Mouse (Mus musculus): ENCODE results near the gene Sema4c.

- no peak for TF ChIP-seq BHLHE40 (IDR thresholded peaks at IDR 0.05; ENCODE audit: low read depth, low read length)
- TF ChIP-seq MAZ (IDR thresholded peaks at IDR 0.05; ENCODE audit: low read depth, low read length), result no peak
- no peak for TF ChIP-seq ZNF384 (IDR thresholded peaks at IDR 0.05; ENCODE audit: low read depth, low read length)
- no peak for TF ChIP-seq RCOR1 (conservative IDR thresholded peaks at IDR 0.05; ENCODE audit: low read depth, low read length)
- no peak for TF ChIP-seq ELF1 (IDR thresholded peaks at IDR 0.05; ENCODE audit: low read depth, low read length)
Observed at GRCm38 (mm10) chr1:36523332-36524013, 34.7 kb downstream of the Sema4c start.

Measured in CH12.LX (cell line).